Mouse (Mus musculus) hindbrain, embryonic 15.5 days (tissue): ENCODE results near the gene Vegfd. TPM values are rescaled to one million over a fixed set of nuclear protein-coding genes. Genes with fewer than 3 reads are reported as not detected.

Experiments used
- ATAC-seq: fragments of 200-750 bp; cut with Nextera tagmentation; 2 replicates; pipeline ENCODE4 v1.8.0; 2017; ENCODE audit warnings: low read depth, moderate number of reproducible peaks, moderate TSS enrichment; ENCODE audit not compliant: low FRiP score
- H3K27ac ChIP-seq: fragments of 300-500 bp; sonication (generic); replicated peaks from 2 replicates; pipeline ENCODE4 v1.5.1; 2015; ENCODE audit warnings: mild to moderate bottlenecking, inconsistent platforms
- H3K27me3 ChIP-seq: fragments of 300-500 bp; sonication (generic); 2 replicates; pipeline ENCODE4 v1.6.1; 2015; ENCODE audit warnings: control low read depth, inconsistent platforms
- H3K36me3 ChIP-seq: fragments of 300-500 bp; sonication (generic); 2 replicates; pipeline ENCODE4 v1.6.1; 2015; ENCODE audit warnings: control low read depth, inconsistent platforms
- H3K4me1 ChIP-seq: fragments of 300-500 bp; sonication (generic); replicated peaks from 2 replicates; pipeline ENCODE4 v1.6.1; 2015; ENCODE audit warnings: control low read depth, inconsistent platforms
- H3K4me2 ChIP-seq: fragments of 300-500 bp; sonication (generic); 2 replicates; pipeline ENCODE4 v1.6.1; 2015; ENCODE audit warnings: moderate library complexity, mild to moderate bottlenecking, inconsistent platforms
- H3K4me3 ChIP-seq: fragments of 300-500 bp; sonication (generic); 2 replicates; pipeline ENCODE4 v1.5.1; 2015; ENCODE audit warnings: mild to moderate bottlenecking, inconsistent platforms
- H3K9ac ChIP-seq: fragments of 300-500 bp; sonication (generic); 2 replicates; pipeline ENCODE4 v1.6.1; 2015; ENCODE audit warnings: inconsistent platforms
- H3K9me3 ChIP-seq: fragments of 300-500 bp; sonication (generic); 2 replicates; pipeline ENCODE4 v1.6.1; 2016; ENCODE audit warnings: control low read depth, inconsistent platforms
- WGBS: fragments of 180-500 bp; shearing (Covaris S2); methylation state at CpG from one replicate; pipeline ENCODE4 v1.1.7; 2015; 5-methylcytosine and 5-hydroxymethylcytosine counted together
- polyA plus RNA-seq: library from polyadenylated mRNA; unstranded; fragments of >200 nt; fragmentation: Nextera tagmentation; extraction: Ambion mirVana; gene quantifications from 2 replicates; pipeline ENCODE4 v1.2.1, GENCODE M21; 2015

Vegfd gene
- polyA plus RNA-seq, 1 experiment from 2014 or later = 0.51 TPM

- Histone ChIP-seq H3K27ac (no peak overlapping the region), H3K27me3 (no peaks in the 10 kb centered on the region), H3K4me1 (no peaks in the 10 kb centered on the region), H3K9me3 (no peaks in the 10 kb centered on the region), H3K4me3 (no peak overlapping the region), H3K36me3 (no peaks in the 10 kb centered on the region), H3K4me2 (no peak overlapping the region), H3K9ac (no peak overlapping the region)
- WGBS = 95% methylated on average over 4 of the region's 4 CpGs
- no peak for ATAC-seq
Observed at GRCm38 (mm10) chrX:164427295-164427694, 54.1 kb downstream of the Vegfd start.

GRCm38 (mm10) chrX:164428224-164428623 is 55.0 kb downstream of the Vegfd start:
- WGBS = 92% methylated on average over 2 of the region's 2 CpGs

DNA sequence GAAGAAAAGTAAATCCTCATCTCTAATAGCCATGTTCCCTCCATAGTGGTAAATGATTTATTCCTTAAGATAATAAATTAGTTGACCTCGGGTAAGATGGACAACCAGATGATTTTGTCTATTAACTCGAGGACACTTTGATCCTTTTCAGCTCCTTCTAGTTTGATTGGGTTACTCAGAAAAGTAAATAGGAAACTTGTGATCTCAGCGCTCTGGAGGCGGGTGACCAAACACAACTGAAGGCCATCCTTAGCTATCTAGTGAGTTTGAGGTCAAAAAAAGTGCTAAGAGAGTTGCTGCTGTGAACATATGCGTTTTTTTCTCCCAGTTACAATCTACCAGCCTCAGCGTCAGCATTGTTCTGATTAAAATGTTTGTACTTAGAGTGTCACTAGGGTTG is 57.4 kb downstream of the Vegfd start:
- no peak overlapping the region for H3K4me3 ChIP-seq
- no peaks in the 10 kb centered on the region for H3K27me3 ChIP-seq
- no peaks in the 10 kb centered on the region for H3K9me3 ChIP-seq
- H3K4me1 ChIP-seq = no peaks in the 10 kb centered on the region
- H3K9ac ChIP-seq = no peak overlapping the region
- H3K27ac ChIP-seq = no peak overlapping the region
- ATAC-seq = no peak
- no peaks in the 10 kb centered on the region for H3K36me3 ChIP-seq
- H3K4me2 ChIP-seq = no peak overlapping the region
- 92% methylated on average over 6 of the region's 6 CpGs for WGBS

More at GRCm38 (mm10) chrX:164428224-164428623, 55.0 kb downstream of the Vegfd start:
- Histone ChIP-seq H3K27me3 (no peaks in the 10 kb centered on the region), H3K4me3 (no peak overlapping the region), H3K36me3 (no peaks in the 10 kb centered on the region), H3K9ac (no peak overlapping the region), H3K4me2 (no peak overlapping the region), H3K4me1 (no peaks in the 10 kb centered on the region), H3K27ac (no peak overlapping the region), H3K9me3 (no peaks in the 10 kb centered on the region)
- no peak for ATAC-seq

- H3K4me2 ChIP-seq = no peak overlapping the region
- no peak for ATAC-seq
- 89% methylated on average over 2 of the region's 2 CpGs for WGBS
- no peaks in the 10 kb centered on the region for H3K4me1 ChIP-seq
- H3K36me3 ChIP-seq = no peaks in the 10 kb centered on the region
- H3K9ac ChIP-seq = no peak overlapping the region
- no peak overlapping the region for H3K4me3 ChIP-seq
- H3K27ac ChIP-seq = no peak overlapping the region
- H3K9me3 ChIP-seq = no peaks in the 10 kb centered on the region
- H3K27me3 ChIP-seq = no peaks in the 10 kb centered on the region
Observed at GRCm38 (mm10) chrX:164431133-164431532, 58.0 kb downstream of the Vegfd start.

DNA sequence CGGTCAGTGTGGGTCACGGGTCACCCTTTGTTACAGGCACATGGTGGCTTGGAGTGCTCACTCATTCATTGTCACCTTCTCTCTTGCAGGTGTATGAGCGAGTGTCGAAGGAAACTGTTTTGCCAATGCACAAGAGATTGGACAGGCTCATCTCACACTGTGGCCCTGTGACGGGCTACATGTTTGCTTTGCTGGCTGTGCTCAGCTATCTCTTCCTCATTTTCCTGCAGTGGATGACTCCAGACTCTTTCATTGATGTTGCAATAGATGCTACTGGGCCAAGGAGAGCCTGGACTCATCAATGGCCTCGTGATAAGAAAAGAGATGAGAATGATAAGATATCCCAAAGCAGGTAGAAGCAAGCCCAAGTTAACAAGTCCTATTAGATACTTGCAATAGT is 58.4 kb downstream of the Vegfd start:
- Histone ChIP-seq H3K4me2 (no peak overlapping the region), H3K4me3 (no peak overlapping the region), H3K36me3 (no peaks in the 10 kb centered on the region), H3K9me3 (no peaks in the 10 kb centered on the region), H3K27me3 (no peaks in the 10 kb centered on the region), H3K9ac (no peak overlapping the region), H3K27ac (no peak overlapping the region), H3K4me1 (no peaks in the 10 kb centered on the region)
- no peak for ATAC-seq
- 92% methylated on average over 6 of the region's 6 CpGs for WGBS

- Histone ChIP-seq H3K36me3 (no peaks in the 10 kb centered on the region), H3K9ac (no peak overlapping the region), H3K27ac (no peak overlapping the region), H3K4me2 (no peak overlapping the region), H3K9me3 (no peaks in the 10 kb centered on the region), H3K4me3 (no peak overlapping the region), H3K4me1 (no peaks in the 10 kb centered on the region), H3K27me3 (no peaks in the 10 kb centered on the region)
- 95% methylated on average over 9 of the region's 9 CpGs for WGBS
- no peak for ATAC-seq
Observed at GRCm38 (mm10) chrX:164432682-164433081, 59.5 kb downstream of the Vegfd start.

DNA sequence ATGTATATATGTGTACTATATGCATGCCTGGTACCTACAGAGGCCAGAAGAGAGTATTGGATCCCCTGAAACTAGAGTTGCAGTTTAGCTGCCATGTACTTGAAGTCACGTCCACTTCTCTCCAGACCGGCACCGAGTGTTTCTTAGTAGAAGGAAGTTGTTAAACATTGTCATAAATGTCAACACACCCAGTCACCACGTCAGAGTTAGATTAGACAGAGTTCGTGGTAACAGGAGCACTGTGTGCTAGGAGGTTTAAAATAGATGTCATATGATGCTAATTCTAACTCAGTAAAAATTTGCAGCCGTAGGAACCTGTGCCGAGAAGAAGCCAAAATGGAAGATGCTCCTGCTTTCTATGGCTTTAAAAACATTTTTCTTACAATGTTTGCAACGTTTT is 63.5 kb downstream of the Vegfd start, which contains the start of gene Asb11:
Asb11 (plus strand) TSS at position 286 of the 400 bp plus-strand sequence.
- ATAC-seq = no peak
- Histone ChIP-seq H3K4me3 (no peak within 1 kb of the TSS), H3K27me3 (no peaks in the 10 kb centered on the region), H3K27ac (no peak within 1 kb of the TSS), H3K9ac (no peak within 1 kb of the TSS), H3K4me2 (no peak within 1 kb of the TSS), H3K9me3 (no peaks in the 10 kb centered on the region), H3K36me3 (no peaks in the 10 kb centered on the region), H3K4me1 (no peaks in the 10 kb centered on the region)
- WGBS = 80% methylated on average over 8 of the region's 8 CpGs

DNA sequence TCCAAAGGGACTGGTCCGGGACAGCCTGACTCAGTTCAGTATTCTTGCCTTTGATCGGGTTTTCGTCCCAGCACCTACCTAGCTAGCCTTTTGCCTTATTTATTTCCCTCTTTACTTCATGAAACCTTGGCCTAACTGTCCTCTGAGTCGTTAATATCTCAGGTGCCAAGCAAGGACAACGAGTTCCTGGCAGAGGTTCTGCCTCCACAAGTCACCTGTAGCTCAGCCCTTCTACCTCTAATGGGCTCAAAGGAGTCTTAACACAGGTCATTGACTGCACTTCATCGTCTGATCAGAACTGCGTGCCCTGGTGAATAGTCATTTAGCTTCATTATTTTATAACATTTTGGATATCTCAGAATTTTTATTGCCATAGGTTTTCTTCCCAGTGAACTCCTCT is 66.3 kb downstream of the Vegfd start:
- H3K36me3 ChIP-seq = no peaks in the 10 kb centered on the region
- H3K4me2 ChIP-seq = no peak overlapping the region
- 89% methylated on average over 7 of the region's 7 CpGs for WGBS
- H3K27ac ChIP-seq = no peak overlapping the region
- no peak for ATAC-seq
- H3K4me1 ChIP-seq = no peaks in the 10 kb centered on the region
- 0 out of 2 replicates have a peak, but pooled peaks cover 2% of the 10 kb centered on the region for H3K27me3 ChIP-seq
- no peak overlapping the region for H3K4me3 ChIP-seq
- no peaks in the 10 kb centered on the region for H3K9me3 ChIP-seq
- H3K9ac ChIP-seq = no peak overlapping the region

- ATAC-seq = no peak
- Histone ChIP-seq H3K4me2 (no peak overlapping the region), H3K36me3 (no peaks in the 10 kb centered on the region), H3K4me3 (no peak overlapping the region), H3K9ac (no peak overlapping the region), H3K27ac (no peak overlapping the region), H3K4me1 (no peaks in the 10 kb centered on the region), H3K9me3 (no peaks in the 10 kb centered on the region), H3K27me3 (0 out of 2 replicates have a peak, but pooled peaks cover 2% of the 10 kb centered on the region)
- WGBS = 79% methylated on average over 2 of the region's 2 CpGs
Observed at GRCm38 (mm10) chrX:164440140-164440539, 67.0 kb downstream of the Vegfd start.

DNA sequence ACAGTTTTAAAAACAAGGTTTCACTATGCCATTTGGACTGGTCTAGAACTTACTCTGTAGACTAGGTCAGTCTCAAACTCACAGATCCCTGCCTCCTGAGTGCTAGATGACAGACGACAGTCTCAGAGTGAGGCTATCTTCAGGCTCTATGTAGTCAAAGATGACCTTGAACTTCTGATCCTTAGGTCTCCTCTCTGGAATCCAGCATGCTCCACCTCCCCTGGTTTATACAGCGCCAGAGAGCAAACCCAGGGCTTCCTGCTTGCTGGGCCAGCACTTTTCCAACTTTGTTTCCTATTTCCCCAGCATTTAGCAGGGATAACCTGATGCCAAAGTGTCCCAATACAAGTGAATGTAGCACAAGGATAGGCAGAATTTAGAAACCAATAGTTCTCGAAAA is 67.5 kb downstream of the Vegfd start:
- WGBS = 75% methylated on average over 3 of the region's 3 CpGs

DNA sequence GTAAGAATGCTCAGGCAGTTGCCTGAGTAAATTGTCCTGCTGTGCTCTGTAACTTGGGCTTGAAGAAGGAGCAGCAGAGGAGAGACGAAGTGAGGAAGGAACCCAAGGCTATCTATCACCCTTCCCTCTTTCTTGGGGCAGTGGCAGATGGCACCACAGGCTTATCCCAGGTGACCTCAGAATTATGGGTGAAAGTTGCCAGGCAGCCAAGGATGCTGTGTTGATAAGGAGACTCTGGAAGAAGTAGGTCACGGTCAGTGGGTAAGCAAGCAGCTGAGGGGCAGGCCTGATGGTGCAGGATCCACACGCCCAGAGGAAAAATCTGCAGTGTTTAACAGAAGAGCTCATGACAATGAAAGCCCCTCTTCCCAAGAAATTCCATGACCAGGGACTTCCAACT is 68.1 kb downstream of the Vegfd start:
- H3K4me2 ChIP-seq = no peak overlapping the region
- no peak overlapping the region for H3K27ac ChIP-seq
- H3K36me3 ChIP-seq = no peaks in the 10 kb centered on the region
- no peak overlapping the region for H3K4me3 ChIP-seq
- H3K9ac ChIP-seq = no peak overlapping the region
- ATAC-seq = no peak
- no peaks in the 10 kb centered on the region for H3K4me1 ChIP-seq
- 80% methylated on average over 3 of the region's 3 CpGs for WGBS
- no peaks in the 10 kb centered on the region for H3K9me3 ChIP-seq
- 0 out of 2 replicates have a peak, but pooled peaks cover 2% of the 10 kb centered on the region for H3K27me3 ChIP-seq

More for the DNA sequence above, 67.5 kb downstream of the Vegfd start:
- Histone ChIP-seq H3K4me2 (no peak overlapping the region), H3K9me3 (no peaks in the 10 kb centered on the region), H3K4me1 (no peaks in the 10 kb centered on the region), H3K36me3 (no peaks in the 10 kb centered on the region), H3K9ac (no peak overlapping the region), H3K27me3 (0 out of 2 replicates have a peak, but pooled peaks cover 2% of the 10 kb centered on the region), H3K27ac (no peak overlapping the region), H3K4me3 (no peak overlapping the region)
- ATAC-seq = no peak

- Histone ChIP-seq H3K4me3 (no peak overlapping the region), H3K27me3 (0 out of 2 replicates have a peak, but pooled peaks cover 2% of the 10 kb centered on the region), H3K9me3 (no peaks in the 10 kb centered on the region), H3K4me2 (no peak overlapping the region), H3K9ac (no peak overlapping the region), H3K36me3 (no peaks in the 10 kb centered on the region), H3K27ac (no peak overlapping the region), H3K4me1 (no peaks in the 10 kb centered on the region)
- ATAC-seq = no peak
- 92% methylated on average over 12 of the region's 12 CpGs for WGBS
Observed at GRCm38 (mm10) chrX:164445601-164446000, 72.4 kb downstream of the Vegfd start.

DNA sequence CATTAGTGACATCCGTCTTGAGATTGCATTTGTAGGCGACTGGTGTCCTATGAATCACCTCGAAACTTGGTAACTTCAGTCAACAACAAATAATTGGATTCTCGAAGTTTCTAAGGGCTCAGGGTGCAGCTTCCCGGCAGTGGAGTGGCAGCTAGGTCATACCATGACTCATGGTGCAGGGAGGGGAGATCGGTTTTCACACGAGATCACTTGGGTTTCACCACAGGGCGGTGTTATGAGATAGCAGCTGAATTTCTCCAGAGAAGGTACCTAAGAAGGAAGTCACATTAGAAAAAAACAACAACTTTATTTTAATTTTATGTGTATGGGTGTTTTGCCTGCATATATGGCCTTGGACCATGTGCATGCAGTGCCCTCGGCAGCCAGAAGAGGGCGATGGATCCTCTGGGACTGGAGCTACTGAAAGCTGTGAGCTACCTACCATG is 73.0 kb downstream of the Vegfd start:
- H3K9ac ChIP-seq = no peak overlapping the region
- no peaks in the 10 kb centered on the region for H3K4me1 ChIP-seq
- no peak for ATAC-seq
- 84% methylated on average over 10 of the region's 10 CpGs for WGBS
- H3K27me3 ChIP-seq = 0 out of 2 replicates have a peak, but pooled peaks cover 2% of the 10 kb centered on the region
- H3K9me3 ChIP-seq = no peaks in the 10 kb centered on the region
- no peak overlapping the region for H3K27ac ChIP-seq
- no peaks in the 10 kb centered on the region for H3K36me3 ChIP-seq
- no peak overlapping the region for H3K4me3 ChIP-seq
- H3K4me2 ChIP-seq = no peak overlapping the region
